Mouse (Mus musculus): ENCODE data around the gene Rpl9. TPM values are rescaled to one million over a fixed set of nuclear protein-coding genes. Genes with fewer than 3 reads are reported as not detected.

The Rpl9 gene
- polyA plus RNA-seq, 1 experiment from 2014 or later: 925 TPM

DNA sequence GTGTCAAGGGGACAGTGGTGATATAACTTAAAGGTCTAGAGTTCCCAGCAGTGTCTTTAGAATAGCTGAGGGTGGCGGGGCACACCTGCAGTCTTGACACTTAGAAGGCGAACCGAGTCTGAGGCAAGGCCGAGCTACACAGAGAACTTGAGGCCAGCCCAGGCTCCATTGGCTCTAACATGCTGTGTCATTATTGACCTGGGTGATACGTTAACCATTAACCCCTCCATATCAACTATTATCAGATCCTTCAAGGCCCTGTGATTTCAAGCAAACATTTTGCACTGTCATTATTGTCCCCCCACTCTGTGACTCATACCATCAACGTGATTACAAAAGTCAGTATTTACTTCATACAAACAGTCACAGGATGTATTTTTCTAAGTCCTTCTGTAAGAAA lies 33.0 kb upstream of the Rpl9 start:
- no peak overlapping the region for H3K4me2 ChIP-seq (ENCODE audit: low read length)
- H3K36me3 ChIP-seq (ENCODE audit: control insufficient read depth, insufficient read depth, low read length): peaks cover 75% of the 10 kb centered on the region
- WGBS: 90% methylated on average over 6 of the region's 6 CpGs
- no peak overlapping the region for H3K27ac ChIP-seq (ENCODE audit: low read depth, low read length)
- H3K9me3 ChIP-seq (replicated peaks; ENCODE audit: control insufficient read depth, low read length): no peaks in the 10 kb centered on the region
- H3K9ac ChIP-seq (ENCODE audit: low read length): no peak overlapping the region
- H3K4me1 ChIP-seq (ENCODE audit: control insufficient read depth, insufficient read depth, low read length): no peaks in the 10 kb centered on the region
- H3K4me3 ChIP-seq (ENCODE audit: low read depth, low read length): no peak overlapping the region
- ATAC-seq (no peak), DNase-seq (ENCODE audit: low spot score) (no peak)
- no peaks in the 10 kb centered on the region for H3K27me3 ChIP-seq (replicated peaks; ENCODE audit: control insufficient read depth, insufficient read depth, low read length)

DNA sequence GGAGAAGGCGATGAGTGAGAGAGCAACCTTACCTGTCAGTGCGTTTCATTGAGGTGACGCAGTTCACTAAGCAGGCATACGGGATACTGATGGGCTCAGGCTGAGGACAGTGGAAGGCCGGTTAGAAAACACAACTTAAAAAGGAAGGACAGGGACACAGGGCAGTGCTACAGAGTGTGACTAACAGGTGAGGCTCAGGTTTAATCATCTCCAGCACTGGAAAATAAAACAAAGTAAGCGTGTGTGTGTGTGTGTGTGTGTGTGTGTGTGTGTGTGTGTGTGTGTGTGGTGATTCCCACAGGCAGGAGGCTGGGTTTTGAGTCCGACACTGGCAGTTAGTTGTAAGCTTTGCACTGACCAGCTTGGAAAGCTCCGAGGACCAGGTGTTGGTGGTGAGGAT lies 31.6 kb upstream of the Rpl9 start:
- Histone ChIP-seq H3K4me1 (ENCODE audit: control insufficient read depth, insufficient read depth, low read length) (no peaks in the 10 kb centered on the region), H3K9me3 (replicated peaks; ENCODE audit: control insufficient read depth, low read length) (no peaks in the 10 kb centered on the region), H3K4me2 (ENCODE audit: low read length) (no peak overlapping the region), H3K36me3 (ENCODE audit: control insufficient read depth, insufficient read depth, low read length) (peaks cover 80% of the 10 kb centered on the region), H3K4me3 (ENCODE audit: low read depth, low read length) (no peak overlapping the region), H3K9ac (ENCODE audit: low read length) (no peak overlapping the region), H3K27me3 (replicated peaks; ENCODE audit: control insufficient read depth, insufficient read depth, low read length) (no peaks in the 10 kb centered on the region), H3K27ac (ENCODE audit: low read depth, low read length) (no peak overlapping the region)
- ATAC-seq (no peak), DNase-seq (ENCODE audit: low spot score) (no peak)
- 94% methylated on average over 8 of the region's 8 CpGs for WGBS

DNA sequence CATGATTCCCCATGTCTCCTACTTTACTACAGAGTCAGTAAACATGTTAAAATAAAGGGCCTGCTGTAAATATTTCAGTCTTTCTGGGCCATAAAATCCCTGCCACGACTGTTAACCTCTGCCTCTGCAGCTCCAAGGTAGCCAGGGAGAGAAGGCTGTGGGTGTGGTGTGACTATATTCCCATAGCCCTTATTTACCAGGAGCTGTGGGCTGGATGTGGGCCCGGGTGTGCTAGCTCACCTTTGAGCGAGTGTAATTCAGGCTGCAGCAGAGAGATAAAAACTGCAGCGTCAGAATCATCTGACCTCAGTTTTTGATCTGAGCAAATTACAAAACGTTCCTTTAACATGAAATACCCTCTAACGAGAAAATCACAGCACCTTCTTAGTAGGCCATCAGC lies 29.6 kb upstream of the Rpl9 start:
- H3K36me3 ChIP-seq (ENCODE audit: control insufficient read depth, insufficient read depth, low read length): peaks cover 78% of the 10 kb centered on the region
- WGBS: 71% methylated on average over 6 of the region's 6 CpGs
- no peak for ATAC-seq

DNA sequence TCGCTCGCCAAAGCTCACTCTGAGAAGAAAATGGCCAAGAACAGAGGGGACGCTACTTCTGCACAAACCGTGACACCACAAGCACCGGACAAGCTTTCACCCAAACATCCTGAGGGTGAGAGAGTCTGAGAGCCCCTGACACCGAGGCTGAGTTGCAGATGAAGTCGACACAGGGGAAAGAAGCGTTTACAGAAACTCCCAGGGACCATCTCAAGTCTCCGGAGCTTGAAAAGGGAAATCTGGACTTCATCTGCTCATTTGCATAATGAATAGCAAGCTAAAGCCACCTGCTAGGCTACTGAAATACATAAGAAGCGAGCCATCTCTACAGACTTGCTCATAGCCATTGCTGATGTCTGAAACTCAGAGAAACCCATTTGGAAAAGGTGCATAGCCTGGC lies 27.9 kb upstream of the Rpl9 start:
- ATAC-seq (no peak), DNase-seq (ENCODE audit: low spot score) (no peak)
- H3K4me3 ChIP-seq (ENCODE audit: low read depth, low read length): no peak overlapping the region
- no peaks in the 10 kb centered on the region for H3K4me1 ChIP-seq (ENCODE audit: control insufficient read depth, insufficient read depth, low read length)
- H3K9me3 ChIP-seq (replicated peaks; ENCODE audit: control insufficient read depth, low read length): no peaks in the 10 kb centered on the region
- no peak overlapping the region for H3K27ac ChIP-seq (ENCODE audit: low read depth, low read length)
- no peak overlapping the region for H3K4me2 ChIP-seq (ENCODE audit: low read length)
- peaks cover 76% of the 10 kb centered on the region for H3K36me3 ChIP-seq (ENCODE audit: control insufficient read depth, insufficient read depth, low read length)
- WGBS: 63% methylated on average over 10 of the region's 10 CpGs
- H3K9ac ChIP-seq (ENCODE audit: low read length): no peak overlapping the region
- no peaks in the 10 kb centered on the region for H3K27me3 ChIP-seq (replicated peaks; ENCODE audit: control insufficient read depth, insufficient read depth, low read length)

More for the DNA sequence above, 29.6 kb upstream of the Rpl9 start:
- Histone ChIP-seq H3K4me1 (ENCODE audit: control insufficient read depth, insufficient read depth, low read length) (no peaks in the 10 kb centered on the region), H3K4me3 (ENCODE audit: low read depth, low read length) (no peak overlapping the region), H3K9ac (ENCODE audit: low read length) (no peak overlapping the region), H3K9me3 (replicated peaks; ENCODE audit: control insufficient read depth, low read length) (no peaks in the 10 kb centered on the region), H3K27me3 (replicated peaks; ENCODE audit: control insufficient read depth, insufficient read depth, low read length) (no peaks in the 10 kb centered on the region), H3K4me2 (ENCODE audit: low read length) (no peak overlapping the region), H3K27ac (ENCODE audit: low read depth, low read length) (no peak overlapping the region)
- no peak for DNase-seq (ENCODE audit: low spot score)

DNA sequence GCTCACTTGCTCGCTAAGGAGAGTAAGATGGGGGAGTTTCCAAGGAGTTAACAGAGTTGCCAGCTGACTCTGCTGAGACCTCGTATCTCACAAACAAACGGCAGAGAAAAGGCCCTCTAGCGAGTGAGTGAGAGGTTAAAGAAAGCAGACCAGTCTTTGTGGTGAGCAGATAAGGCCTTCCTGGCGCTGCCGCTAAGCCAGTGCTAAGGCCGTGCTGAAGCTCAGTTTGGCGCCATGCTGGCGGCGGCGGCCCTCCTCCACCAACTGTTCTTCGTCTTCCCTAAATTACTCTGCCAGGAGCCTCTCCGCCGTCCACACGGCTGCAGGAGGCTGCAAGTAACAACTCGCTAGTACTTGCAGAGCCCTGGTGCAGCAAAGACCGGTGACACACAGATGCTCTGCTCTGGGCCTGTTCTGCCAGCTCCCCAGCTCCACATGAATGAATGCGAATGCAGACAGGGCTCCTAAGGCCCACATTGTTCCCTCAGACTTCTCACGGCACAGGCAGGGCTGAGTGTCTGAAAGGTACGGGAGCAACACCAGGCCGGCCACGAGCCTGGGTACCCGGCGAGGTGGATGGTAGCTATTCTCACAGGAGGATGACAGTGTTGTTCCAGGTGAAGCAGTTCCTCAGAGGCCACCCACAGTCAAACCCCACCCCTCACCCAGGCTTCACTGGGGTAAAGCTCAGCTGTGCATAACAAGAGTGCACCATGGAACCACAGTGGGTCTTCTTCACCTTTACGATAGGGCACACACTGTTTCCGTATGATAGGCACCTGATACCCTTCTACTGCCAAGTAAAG lies 24.6 kb upstream of the Rpl9 start:
- DNase-seq (ENCODE audit: low spot score) (peak; percentile 26), ATAC-seq (no peak)
- no peaks in the 10 kb centered on the region for H3K9me3 ChIP-seq (replicated peaks; ENCODE audit: control insufficient read depth, low read length)
- no peak overlapping the region for H3K27ac ChIP-seq (ENCODE audit: low read depth, low read length)
- H3K4me1 ChIP-seq (ENCODE audit: control insufficient read depth, insufficient read depth, low read length): no peaks in the 10 kb centered on the region
- H3K27me3 ChIP-seq (replicated peaks; ENCODE audit: control insufficient read depth, insufficient read depth, low read length): no peaks in the 10 kb centered on the region
- peaks cover 68% of the 10 kb centered on the region for H3K36me3 ChIP-seq (ENCODE audit: control insufficient read depth, insufficient read depth, low read length)
- H3K9ac ChIP-seq (ENCODE audit: low read length): no peak overlapping the region
- 15% methylated on average over 26 of the region's 26 CpGs for WGBS
- no peak overlapping the region for H3K4me2 ChIP-seq (ENCODE audit: low read length)
- H3K4me3 ChIP-seq (ENCODE audit: low read depth, low read length): no peak overlapping the region

DNA sequence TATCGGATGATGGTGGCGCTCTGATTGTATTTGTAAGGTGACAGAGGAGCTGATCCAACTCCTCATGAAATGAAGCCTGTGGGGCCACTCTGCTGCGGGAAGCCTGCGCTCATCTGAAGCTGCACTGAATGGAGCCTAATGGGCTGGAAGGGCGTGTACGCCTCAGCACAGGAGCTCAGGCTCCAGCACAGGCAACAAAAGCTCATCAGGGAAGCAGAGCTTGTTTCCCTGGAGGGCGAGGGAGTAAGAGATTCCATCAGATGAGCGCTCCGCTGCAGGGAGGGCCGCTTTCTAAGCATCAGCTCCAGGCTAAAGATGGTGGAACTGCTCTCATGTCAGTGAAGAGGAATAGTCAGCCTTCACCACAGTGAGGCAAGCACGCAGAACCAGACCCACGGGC lies 16.7 kb upstream of the Rpl9 start:
- H3K27me3 ChIP-seq (replicated peaks; ENCODE audit: control insufficient read depth, insufficient read depth, low read length): no peaks in the 10 kb centered on the region
- no peak overlapping the region for H3K4me2 ChIP-seq (ENCODE audit: low read length)
- no peaks in the 10 kb centered on the region for H3K9me3 ChIP-seq (replicated peaks; ENCODE audit: control insufficient read depth, low read length)
- ATAC-seq: no peak
- peak; percentile 13 for DNase-seq (ENCODE audit: low spot score)
- WGBS: 8% methylated on average over 12 of the region's 12 CpGs
- no peaks in the 10 kb centered on the region for H3K4me1 ChIP-seq (ENCODE audit: control insufficient read depth, insufficient read depth, low read length)
- H3K36me3 ChIP-seq (ENCODE audit: control insufficient read depth, insufficient read depth, low read length): peaks cover 73% of the 10 kb centered on the region
- no peak overlapping the region for H3K27ac ChIP-seq (ENCODE audit: low read depth, low read length)
- H3K4me3 ChIP-seq (ENCODE audit: low read depth, low read length): no peak overlapping the region
- no peak overlapping the region for H3K9ac ChIP-seq (ENCODE audit: low read length)

DNA sequence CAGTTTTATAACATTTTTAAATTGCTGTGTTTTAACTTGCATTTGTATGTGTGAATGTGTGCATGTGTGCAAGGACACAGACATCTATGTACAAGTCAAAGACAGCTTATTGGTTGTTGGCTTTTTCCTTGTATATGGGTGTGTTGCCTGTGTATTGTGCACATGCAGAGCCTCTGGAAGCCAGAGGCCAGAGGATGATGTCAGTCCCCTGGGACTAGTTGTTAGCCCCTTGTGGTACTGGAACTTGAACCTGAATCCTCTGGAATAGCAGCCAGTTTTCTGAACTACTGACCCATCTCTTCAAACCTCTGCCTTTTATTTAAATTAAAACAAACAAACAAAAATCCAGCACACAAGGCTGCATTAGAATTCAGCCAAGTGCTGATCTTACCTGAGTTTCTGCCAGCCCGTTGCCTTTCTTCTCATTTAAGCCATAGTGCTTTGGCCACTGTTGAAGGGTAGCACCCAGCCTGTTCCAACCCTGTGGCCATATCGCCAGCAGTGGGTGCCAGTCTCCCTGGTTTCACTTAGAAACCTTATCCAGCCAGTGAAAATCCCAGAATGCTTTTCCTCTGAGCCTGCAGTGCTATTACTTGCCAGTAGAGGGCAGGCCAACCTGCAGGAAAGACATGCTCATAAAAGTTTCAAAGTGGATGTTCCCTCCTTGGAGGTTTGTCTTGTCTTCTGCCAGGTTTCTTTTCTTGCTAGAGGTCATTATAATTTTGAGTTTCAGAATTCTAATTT lies 10.2 kb upstream of the Rpl9 start:
- Histone ChIP-seq H3K27me3 (replicated peaks; ENCODE audit: control insufficient read depth, insufficient read depth, low read length) (no peaks in the 10 kb centered on the region), H3K4me1 (ENCODE audit: control insufficient read depth, insufficient read depth, low read length) (no peaks in the 10 kb centered on the region), H3K4me2 (ENCODE audit: low read length) (no peak overlapping the region), H3K27ac (ENCODE audit: low read depth, low read length) (no peak overlapping the region), H3K9ac (ENCODE audit: low read length) (no peak overlapping the region), H3K36me3 (ENCODE audit: control insufficient read depth, insufficient read depth, low read length) (peaks cover 83% of the 10 kb centered on the region), H3K9me3 (replicated peaks; ENCODE audit: control insufficient read depth, low read length) (no peaks in the 10 kb centered on the region), H3K4me3 (ENCODE audit: low read depth, low read length) (no peak overlapping the region)
- ATAC-seq: peak; percentile 69; the same call in 1 of the 2 replicates
- 23% methylated on average over 2 of the region's 2 CpGs for WGBS
- DNase-seq (ENCODE audit: low spot score): peak; percentile 82

DNA sequence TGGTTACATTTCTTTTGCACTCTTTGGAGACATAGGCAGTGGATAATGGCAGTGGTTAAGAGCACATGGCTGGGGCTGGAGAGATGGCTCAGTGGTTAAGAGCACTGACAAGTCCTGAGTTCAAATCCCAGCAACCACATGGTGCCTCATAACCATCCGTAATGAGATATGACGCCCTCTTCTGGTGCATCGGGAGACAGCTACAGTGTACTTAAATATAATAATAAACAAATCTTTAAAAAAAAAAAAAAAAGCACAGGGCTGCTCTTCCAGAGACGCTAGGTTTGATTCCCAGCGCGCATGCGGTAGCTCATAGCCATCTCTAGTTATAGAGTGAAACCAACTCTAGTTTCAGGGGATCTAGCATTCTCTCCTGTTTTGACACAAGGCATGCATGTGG lies 3.2 kb upstream of the Rpl9 start:
- peaks cover 13% of the 10 kb centered on the region for H3K4me1 ChIP-seq (ENCODE audit: control insufficient read depth, insufficient read depth, low read length)
- no peak overlapping the region for H3K4me2 ChIP-seq (ENCODE audit: low read length)
- H3K9me3 ChIP-seq (replicated peaks; ENCODE audit: control insufficient read depth, low read length): no peaks in the 10 kb centered on the region
- no peak for DNase-seq (ENCODE audit: low spot score)
- no peak for ATAC-seq
- H3K27ac ChIP-seq (ENCODE audit: low read depth, low read length): no peak overlapping the region
- WGBS: 93% methylated on average over 7 of the region's 7 CpGs
- peaks cover 48% of the 10 kb centered on the region for H3K36me3 ChIP-seq (ENCODE audit: control insufficient read depth, insufficient read depth, low read length)
- H3K27me3 ChIP-seq (replicated peaks; ENCODE audit: control insufficient read depth, insufficient read depth, low read length): no peaks in the 10 kb centered on the region
- no peak overlapping the region for H3K9ac ChIP-seq (ENCODE audit: low read length)
- no peak overlapping the region for H3K4me3 ChIP-seq (ENCODE audit: low read depth, low read length)

DNA sequence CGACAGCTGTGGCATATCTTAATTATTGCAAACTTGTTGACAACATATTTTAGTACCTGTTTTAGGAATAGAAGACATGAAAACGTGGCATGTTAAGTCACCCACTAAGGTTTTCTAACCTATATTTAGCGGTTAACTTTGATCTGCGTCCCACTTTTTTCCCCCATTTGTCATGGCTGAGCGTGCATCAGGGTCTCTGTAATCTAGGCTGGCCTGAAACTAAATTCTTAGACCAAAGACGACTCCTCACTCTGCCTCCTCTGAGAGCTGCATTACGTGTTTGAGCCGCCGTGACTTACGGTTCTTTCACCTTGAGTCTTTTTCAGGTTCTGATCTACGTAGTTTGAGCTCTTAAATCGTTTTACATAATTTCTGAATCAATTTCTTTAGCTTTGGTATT lies 509 bp upstream of the Rpl9 start:
- peak; percentile 46 for ATAC-seq
- Histone ChIP-seq H3K4me2 (ENCODE audit: low read length) (peak overlapping the region; percentile 67), H3K36me3 (ENCODE audit: control insufficient read depth, insufficient read depth, low read length) (peaks cover 53% of the 10 kb centered on the region), H3K27ac (ENCODE audit: low read depth, low read length) (peak overlapping the region; percentile 59; the same call in 1 of the 2 replicates), H3K9me3 (replicated peaks; ENCODE audit: control insufficient read depth, low read length) (no peaks in the 10 kb centered on the region), H3K4me3 (ENCODE audit: low read depth, low read length) (peak overlapping the region; percentile 96), H3K27me3 (replicated peaks; ENCODE audit: control insufficient read depth, insufficient read depth, low read length) (no peaks in the 10 kb centered on the region), H3K4me1 (ENCODE audit: control insufficient read depth, insufficient read depth, low read length) (peaks cover 13% of the 10 kb centered on the region), H3K9ac (ENCODE audit: low read length) (peak overlapping the region; percentile 58)
- 2% methylated on average over 12 of the region's 12 CpGs for WGBS
- DNase-seq (ENCODE audit: low spot score): peak; percentile 37

Measured in forebrain, embryonic 14.5 days (tissue).